Mouse (Mus musculus): ENCODE data around the gene Zbtb40.

Gene Zbtb40

DNA sequence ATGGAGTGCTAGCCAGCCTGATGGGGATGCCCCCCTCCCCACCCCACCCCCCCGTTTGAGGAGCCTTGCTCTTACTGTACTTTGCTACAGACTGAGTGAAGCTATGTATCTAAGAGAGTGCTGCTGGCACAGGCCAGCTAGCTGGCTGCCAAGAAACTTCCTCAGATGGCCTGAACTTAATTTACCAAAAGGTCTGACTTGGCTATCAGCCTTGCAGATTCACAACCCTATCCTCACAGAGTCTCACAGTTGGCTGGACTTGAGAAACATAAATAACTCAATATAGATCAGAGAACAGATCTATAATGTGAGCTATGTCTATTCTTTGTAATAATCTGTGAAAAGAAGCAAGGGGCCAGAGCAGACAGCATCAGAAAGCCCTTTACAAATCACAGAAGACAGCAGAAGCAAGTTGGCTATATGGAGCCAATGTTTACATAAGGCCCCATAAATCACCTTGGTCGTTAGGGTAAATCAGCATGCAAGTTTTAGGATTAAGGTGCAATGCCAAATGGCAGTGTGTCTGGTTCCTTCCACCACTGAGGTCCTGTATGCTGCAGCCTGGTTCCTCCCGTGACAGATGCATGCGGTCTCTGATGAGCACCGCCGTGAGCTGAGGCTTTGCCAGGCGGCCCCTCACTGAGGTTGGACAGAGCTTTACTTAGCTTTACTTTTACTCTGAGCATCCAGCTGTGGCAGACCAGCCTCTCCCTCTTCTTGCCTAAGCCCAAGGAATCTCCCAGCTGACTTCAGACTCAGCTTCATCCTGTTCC, 15.3 kb downstream of the Zbtb40 start:
- no peak for DNase-seq (ENCODE audit: low spot score)

DNA sequence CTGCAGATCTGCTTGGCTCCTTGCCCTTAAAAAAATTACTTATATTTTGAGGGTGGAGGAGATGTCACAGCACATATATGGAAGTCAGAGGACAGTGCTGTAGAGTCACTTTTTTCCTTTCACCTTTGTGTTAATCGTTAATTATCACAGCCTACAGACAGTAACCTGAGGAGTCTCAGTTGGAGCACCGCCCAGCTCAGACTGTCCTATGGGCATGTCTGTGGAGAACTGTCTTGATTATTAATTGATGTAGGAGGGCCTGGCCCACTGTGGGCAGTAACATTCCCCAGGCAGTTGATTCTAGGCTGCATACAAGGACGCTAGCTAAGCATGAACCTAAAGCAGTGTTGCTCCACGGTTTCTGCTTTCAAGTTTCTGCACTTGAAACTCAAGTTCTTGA, 16.1 kb downstream of the Zbtb40 start:
- DNase-seq (ENCODE audit: low spot score) = no peak

DNA sequence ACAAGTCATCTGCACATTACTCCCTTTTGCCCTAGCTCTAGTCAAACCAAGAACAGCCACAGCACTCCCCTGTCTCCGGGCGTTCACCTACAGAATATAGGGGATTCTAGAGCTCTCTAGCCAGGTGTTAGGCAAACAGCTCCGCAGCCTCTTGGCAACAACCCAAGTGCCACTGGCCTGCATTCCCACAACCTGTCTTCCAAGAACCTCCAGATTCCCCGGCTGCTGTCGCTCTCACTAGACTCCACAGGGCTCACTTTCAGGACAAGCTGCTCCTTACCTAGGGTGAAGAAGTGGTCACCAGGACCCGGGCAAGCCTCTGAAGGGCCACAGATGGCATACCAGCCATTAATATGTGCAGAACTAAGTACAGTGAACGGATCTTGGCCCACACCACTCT, 17.3 kb downstream of the Zbtb40 start:
- DNase-seq (ENCODE audit: low spot score) = no peak

DNA sequence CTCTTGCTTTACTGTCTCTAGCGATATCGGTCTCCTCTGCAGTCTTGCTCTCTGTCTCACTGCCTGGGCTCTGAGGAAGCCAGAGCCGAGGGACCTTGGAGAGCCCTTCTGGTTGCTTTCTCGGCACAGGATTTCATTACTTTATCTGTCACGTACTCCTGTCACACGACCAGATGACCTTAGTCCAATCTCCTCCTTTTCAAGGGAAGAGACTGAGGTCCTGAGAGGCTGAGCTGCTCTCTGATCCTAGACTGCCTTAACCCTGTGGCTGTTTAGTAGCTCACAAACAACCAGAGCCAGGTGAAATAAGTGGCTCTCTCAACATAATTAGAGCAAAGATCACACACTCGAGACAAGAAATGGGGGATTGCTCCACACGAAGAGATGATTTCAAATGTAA, 19.3 kb downstream of the Zbtb40 start:
- DNase-seq (ENCODE audit: low spot score) = no peak

DNA sequence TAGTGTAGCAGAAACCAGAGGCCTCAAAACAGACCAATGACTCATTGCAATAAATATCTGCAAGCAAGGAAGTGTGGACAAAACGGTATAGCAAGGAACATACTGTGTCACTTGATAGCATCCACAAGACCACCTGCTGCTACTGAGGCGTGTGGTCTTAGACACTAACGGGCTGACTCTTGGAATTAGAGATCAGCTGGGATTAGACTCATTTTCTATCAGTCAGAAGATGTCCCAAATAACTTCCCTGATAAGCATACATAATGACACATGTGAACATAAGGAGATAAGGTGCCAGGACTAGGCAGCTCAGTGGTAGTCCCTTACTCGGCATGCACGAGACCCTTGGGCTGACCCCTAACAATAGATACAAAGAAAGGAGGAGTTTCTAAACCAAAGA, 21.6 kb downstream of the Zbtb40 start:
- no peak for DNase-seq (ENCODE audit: low spot score)

DNA sequence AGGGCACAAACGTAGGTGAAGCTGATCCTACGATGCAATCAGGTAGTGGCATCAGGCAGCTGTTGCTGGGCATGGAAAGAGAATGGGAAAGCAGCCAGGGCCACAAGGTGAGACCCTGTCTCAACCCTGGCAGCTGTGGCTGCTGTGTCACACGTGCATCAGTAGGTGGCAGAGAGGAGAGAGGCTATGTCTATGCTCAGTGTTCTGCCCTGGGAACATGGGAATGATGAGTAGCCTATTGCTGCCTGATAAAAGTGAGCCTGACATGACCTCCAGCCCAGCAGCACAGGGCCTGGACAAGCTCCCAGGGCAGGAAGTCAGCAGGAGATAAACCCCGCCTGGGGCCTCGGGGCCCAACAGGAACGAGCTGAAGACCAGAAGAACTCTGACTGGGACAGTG, 23.0 kb downstream of the Zbtb40 start:
- DNase-seq (ENCODE audit: low spot score) = no peak

DNA sequence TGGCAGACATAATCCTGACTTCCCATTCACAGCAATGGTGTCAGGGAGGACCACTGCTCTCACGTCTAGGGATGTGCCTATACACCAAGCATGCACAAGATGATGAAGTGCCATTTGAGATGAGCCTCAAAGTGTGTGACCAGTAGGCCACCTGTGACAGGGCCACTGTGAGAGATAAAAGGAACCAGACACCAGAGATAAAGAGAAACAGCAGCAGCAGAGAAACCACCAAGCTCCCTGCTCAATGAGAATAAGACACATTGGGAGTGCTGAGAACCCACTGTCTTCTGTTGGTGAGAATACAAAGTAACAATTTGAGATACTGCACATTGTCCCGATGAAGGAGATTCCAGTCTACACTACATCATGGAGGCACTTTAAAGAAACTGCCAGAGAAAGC, 23.5 kb downstream of the Zbtb40 start:
- no peak for DNase-seq (ENCODE audit: low spot score)

DNA sequence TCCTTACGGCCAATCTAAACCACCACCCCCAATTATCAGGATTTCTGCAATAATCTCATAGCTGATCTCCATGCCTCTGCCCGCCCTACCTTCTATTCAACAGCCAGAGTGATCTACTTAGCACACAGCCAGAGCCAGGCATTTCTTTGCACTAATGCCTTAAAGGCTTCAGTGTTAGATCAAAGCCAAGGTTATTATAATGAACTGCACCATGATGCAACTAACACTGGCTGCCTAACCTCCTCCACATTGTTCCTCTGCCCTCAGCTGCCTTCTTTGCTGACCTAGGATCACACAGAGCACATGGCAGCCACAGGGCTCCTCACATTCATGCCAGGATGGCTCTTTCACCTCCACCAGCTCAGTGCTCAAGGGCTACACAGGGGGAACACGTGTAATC, 28.5 kb downstream of the Zbtb40 start:
- DNase-seq (ENCODE audit: low spot score) = no peak

DNA sequence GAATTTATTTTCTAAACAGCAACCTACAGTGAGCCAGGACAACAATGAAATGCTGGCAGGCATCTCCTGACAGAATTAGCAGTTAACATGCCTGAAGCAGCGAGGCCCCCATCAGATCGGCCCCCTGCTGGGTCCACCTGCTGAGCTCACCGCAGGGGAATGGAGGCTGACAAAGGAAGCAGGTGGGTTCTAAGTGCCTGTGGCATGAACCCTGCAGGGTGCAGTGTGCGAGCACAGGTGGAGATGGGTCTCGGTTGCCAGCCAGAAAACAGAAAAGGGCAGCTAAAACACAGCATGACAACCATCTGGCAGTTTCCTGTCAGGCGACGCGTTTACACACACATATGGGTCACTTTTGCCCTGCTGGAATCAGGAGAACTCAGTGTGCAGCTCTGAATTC, 32.7 kb downstream of the Zbtb40 start:
- DNase-seq (ENCODE audit: low spot score) = no peak

DNA sequence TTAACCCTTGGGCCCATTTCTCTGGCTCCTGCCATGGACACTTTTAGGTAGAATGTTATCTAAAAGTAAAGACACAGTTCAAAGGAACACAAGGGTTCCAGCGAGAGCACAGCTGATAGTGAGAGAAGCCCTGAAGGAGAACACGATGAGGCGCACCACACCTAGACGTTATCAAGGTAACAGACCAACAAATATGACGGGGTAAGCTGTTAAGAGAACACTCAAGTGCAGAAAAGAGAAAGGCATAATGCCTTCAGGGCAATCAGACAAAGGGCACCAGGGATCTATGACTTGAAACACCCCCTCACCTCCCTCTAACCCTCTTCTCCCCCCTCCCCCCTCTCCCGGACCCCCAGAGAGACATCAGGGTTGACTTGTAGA, 33.1 kb downstream of the Zbtb40 start:
- DNase-seq (ENCODE audit: low spot score) = no peak

DNA sequence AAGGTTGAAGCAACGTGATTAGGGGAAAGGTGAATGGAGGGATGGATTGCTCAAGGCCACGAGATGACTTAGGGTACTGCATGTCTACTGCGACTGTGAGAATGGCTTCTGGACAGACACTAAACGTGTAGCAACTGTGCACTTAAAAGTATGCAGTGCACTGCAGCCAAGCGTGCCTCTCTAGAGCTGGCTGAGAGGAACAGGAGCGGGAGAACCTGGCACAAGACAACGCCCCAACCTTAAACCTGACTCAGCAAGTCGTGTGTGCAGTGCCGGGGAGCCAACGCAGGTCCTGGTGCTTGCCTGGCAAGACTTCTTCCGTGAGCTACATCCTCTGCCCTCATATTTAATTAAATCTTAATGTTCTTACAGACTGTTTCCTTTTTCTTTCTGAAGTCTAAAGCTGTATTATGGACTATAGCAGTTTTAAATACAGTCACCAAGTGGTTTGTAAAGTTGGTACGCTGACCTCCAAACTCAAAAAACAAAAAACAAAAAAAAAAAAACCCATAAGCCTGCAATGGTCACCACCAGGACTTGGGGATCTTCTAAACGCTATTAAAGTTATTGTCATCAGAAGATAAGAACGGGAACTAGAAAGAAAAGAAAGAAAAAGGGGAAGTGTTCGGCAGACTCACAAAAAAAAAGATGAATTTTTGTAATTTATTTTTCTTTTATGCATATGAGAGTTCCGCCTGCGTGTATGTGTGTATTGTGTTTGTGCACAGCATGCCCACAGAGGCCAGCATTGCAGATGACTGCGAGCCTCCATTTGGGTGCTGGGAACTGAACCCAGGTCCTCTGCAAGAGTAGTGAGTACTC, 33.7 kb downstream of the Zbtb40 start:
- no peak for DNase-seq (ENCODE audit: low spot score)

DNA sequence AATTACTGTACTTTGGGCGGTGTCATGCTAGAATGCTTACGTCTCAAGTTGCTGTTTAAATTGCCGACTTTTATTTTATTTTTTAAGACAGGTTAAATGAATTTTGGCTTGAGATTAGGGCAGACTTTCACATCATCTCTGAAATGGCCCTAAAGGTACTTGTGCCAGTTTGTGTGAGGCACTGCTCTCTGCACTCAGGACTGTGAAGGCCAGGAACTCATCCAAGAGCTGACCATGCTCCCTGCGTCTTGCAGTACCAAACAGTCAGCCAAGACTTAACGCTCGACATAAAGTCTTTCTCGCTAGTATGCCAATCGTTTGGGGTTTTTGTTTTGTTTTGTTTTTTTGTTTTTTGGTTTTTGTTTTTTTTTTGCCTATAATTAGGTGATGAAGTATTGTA, 34.5 kb downstream of the Zbtb40 start:
- no peak for DNase-seq (ENCODE audit: low spot score)

DNA sequence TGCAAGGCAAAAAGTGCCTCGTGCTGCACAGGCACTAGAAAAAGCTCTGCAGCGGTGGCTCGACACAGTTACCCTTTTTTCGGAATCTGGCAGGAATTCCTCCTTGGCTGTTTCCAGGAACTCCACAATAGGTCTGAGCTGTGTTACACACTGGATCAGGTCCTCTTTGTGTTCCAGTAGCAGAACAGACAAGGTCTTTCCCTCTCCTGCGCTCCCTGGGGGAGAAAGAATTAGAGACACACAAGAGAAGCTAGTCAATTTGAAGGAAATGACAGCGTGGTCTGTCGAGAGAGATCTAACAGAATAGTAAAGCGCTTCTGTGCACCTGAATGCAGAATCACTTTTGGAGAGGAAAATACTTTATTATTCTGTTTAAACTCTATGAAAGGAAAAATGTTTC, 41.6 kb downstream of the Zbtb40 start:
- no peak for DNase-seq (ENCODE audit: low spot score)

DNA sequence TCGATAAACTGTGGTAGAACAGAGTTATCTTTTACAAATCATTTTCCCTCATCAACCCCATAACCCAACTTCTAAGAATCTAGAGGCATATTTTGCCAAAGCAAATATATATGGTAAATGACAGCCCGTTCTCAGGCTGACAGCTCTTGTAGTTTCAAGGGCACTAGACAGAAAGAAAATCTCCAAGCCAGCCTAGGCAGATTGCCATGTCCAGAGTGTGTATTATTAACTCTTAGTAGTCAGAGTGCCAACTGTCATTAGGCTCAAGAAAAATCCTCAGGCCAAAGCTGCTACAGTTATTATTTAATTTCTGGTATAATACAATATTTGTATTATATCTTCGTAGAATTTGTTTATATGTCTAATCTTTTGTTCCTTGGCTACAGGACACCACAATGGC, 46.8 kb downstream of the Zbtb40 start:
- no peak for DNase-seq (ENCODE audit: low spot score)

DNA sequence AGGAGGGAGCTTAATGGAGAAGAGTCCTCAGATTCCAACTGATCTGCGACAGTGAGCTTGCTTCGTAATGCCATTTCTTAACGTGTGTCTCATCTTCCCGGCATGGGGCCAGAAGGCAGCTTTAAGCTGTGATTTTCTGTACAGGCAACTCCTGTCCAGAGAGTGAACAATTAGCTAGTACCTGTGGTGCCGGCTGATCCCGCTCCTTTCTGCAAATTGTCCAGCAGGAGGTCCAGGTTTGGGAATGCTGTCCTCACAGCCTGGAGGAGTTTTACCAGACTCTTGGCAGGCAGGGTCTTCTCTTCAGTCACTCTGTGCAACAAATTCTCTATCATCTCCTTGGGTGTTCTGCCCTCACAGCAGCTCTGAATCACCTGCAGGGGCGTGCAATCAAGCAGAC, 47.6 kb downstream of the Zbtb40 start:
- no peak for DNase-seq (ENCODE audit: low spot score)

DNA sequence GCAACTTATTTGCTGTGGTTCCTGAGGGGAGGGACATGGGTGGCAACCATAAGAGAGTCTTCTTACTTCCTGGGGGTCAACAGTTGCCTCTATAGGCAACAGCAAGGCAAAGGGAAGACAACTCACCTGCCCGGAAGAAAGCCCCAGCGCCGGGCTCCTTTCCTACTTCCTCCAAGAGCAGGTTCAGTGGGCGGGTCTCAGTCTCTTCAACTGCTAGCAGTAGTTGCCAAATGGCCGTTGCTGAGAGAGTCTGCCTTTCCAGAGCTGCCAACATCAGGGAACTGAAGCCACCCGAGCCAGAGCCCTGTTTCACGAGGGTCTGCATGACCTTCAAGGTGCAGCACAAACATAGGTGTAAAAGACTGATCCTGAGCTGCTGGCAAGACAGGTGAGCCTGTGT, 50.2 kb downstream of the Zbtb40 start:
- DNase-seq (ENCODE audit: low spot score) = no peak

DNA sequence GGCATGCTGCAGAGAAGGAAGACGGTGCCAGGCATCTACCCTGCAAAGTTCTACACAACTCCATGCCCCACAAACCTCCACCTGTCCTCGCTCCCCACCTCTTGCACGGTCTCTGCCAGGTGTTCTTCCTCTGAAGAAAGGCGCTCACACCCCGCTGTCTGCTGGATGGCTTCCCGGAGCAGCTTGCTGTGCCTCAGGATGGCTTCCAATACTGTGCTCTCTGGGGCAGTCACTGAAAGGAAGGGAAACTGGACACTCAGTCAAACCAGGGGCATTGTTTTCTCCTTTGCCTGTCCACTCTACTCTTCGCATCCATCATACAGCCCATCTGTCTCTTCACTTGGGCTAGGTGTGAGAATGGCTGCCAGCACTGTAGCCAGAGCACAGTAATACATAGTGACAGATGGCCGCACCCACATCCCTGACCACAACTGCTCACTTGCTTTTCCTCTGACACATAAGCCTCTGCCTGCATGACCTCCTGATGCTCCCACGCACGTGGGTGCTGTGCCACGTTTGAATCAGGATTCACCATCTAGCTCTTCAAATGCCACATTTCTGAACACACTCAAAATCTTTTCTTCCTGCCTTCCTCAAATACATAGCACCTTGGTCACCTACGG, 50.8 kb downstream of the Zbtb40 start:
- no peak for DNase-seq (ENCODE audit: low spot score)

DNA sequence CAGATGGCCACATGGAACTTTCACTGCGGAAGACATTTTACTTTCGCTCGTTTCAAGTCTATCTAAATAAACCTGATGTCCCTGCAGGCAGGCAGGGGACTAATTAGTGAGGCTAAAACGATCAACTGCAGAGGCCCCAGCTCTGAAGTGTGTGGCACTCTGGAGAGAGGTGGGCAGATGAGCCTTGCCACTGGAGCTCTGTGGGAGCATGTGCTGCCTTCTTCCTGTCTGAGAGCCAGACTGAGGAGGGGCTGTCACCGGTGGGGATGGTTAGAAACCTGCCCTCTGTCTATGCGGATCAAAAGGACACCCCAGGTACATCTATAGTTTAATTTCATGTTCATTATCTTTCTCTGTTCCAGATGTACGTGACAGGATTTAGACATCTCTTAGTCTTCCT, 51.7 kb downstream of the Zbtb40 start:
- DNase-seq (ENCODE audit: low spot score) = no peak

DNA sequence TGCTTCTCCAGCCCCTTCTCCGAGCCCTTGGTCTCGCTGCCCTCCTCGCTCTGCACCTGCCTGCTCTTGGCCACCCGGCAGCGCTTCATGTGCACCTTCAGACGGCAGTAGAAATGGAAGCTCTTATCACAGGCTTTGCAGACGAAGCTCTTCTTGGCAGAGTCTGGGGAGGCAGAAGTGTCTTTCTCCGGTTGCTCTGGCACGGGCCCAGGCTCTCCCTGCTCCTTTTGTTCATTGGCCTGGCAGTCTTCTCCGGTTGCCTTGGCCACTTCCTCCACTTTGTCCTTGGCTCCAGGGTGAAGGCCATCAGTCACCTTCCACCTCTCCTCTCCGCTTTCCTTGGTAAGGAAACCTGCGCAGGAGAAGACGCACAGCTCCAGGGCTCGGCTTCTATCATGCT, 53.2 kb downstream of the Zbtb40 start:
- no peak for DNase-seq (ENCODE audit: low spot score)

DNA sequence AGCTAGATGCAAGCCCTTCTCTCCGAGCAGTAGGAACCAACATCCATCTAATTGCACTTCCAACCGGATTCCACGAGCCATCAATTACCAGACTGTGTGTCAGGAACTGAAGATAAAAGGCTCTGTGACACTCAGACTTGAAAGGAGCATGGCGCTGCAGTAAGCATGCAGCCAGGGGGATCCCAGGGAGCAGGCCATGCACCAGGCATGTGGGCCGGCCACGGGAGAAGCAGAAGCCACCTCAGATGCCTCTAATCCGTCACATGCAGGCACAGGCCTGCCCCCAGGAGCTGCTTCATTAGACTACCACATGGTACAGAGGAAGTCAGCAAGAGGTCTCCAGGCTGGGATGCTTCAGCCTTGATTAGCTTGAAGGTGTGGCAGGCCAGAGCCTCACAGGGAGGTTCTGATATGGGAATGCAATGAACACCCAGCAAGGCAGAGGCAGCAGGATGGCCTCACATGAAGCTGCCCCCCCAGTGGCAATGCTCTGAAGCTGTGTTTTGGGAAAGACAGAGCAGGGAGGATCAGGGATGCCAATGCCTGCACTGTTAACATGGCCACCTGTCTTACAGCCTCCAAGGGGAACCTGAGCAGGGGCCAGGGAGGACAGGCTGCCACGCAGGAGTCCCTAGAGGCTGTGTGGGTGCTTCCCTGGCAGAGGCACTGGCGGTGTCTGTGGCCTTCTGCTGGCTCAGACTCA, 66.5 kb downstream of the Zbtb40 start:
- DNase-seq (ENCODE audit: low spot score) = no peak

DNA sequence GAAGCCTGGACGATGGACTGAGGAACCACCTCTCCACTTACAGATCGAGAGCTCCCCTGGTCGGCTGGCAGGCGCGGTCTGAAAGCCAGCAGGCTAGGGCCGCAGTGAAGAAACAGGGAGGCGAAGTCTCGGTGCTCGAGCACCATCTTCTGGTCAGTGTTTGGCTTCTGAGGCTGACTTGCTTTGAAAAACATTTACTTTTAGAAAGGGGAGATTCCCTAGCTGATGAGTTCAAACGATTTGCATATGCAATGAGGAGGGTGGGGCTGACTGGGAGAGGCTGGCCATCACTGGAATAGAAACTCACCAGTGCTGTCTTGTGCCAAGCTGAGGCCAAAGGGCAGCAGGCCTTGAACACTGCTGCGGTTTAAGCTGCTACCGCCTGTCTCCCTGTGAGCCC, 67.3 kb downstream of the Zbtb40 start:
- peak; percentile 87 for DNase-seq (ENCODE audit: low spot score)

DNA sequence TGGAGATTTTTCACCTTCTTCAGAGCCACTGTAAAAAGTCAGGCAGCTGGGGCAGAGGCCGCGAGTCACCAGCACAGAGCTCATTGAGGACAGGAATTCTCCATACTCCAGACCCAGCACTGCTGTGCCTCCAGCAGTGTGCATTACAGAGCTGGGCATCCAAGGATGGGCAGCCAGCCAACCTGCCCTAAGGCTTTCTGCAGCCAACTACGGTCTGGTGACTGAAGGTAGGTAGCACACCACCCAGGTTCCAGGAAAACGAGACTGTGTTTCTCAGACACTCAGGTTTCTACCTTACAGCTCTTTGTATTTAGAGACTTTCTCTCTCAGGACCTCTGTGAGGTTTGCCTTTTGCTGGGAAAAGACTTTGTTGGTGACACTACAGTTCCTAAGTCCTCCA, 67.7 kb downstream of the Zbtb40 start:
- DNase-seq (ENCODE audit: low spot score) = no peak

DNA sequence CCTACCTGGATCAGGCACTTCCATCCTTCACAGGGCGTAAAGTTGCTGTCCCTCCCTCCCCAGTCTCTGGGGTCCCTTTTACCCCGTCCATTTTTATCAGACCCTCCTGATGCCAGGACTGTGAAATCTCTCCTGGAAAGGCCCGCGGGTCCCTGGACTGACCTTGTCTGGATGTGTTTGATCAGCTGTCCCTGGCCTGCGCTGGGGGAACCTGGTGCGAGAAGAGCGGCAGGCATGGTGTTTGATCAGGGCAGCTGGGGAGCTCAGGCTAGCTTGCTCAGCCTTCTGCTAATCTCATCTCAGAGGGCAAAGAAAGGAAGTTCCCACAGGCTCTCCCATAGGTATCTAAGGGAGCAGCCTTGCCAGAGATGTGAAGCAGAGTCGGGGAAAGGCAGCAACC, 71.4 kb downstream of the Zbtb40 start:
- no peak for DNase-seq (ENCODE audit: low spot score)
